Mouse (Mus musculus) stomach, postnatal 0 days (tissue): ENCODE results near the gene Gm1043.

Experiments
- CTCF ChIP-seq: IDR thresholded peaks from 2 replicates; pipeline ENCODE4 v1.5.1; 2016; ENCODE audit warnings: antibody characterized with exemption, low read depth, mild to moderate bottlenecking, moderate library complexity
- EP300 ChIP-seq: optimal IDR thresholded peaks from 2 replicates; pipeline ENCODE3; 2016; ENCODE audit warnings: antibody characterized with exemption

- TF ChIP-seq CTCF (peak; percentile 84), EP300 (no peak)
Observed at GRCm38 (mm10) chr5:37109280-37109849, 24.2 kb downstream of the Gm1043 start.
